Mouse (Mus musculus): ENCODE measurements around the gene Glt8d1.

DNA sequence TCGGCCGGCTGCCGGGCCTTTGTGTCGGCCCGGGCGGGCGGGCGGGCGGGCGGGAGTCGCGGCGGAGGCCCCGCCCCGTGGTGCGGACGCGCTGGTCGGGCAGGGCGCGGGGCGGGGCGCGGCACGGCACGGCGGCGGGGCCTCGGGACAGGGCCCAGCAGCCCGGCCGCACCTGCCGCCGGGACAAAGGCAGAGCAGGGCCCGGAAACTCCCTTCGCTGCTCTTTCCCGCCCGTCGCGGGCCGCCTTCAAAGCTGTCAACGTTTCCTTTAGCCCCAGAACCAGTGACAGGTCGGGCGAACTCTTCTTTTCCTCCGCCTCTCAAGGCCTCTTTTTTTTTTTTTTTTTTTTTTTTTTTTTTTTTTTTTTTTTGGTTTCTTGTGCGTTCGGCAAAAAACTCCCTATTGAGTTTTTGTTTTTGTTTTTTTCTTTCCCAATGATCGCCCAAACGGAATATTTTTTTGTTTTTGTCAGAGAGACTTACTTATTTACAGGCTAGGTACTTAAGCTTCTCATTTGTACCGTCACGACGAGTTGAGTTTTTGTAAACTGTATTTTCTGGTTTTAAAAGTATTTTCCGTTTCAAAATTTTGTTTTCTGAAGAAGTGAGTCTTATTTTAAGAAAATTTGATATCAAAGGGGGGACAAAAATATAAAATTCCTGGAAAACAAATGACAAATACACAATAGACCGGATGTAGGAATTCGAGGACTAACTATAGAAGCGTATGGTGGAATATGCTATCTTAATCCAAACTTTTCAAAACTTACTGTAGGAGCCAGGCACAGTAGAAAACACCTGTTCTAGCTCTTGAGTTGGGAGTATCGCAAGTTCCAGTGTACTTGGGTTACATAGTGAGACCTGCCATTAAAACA lies 18.4 kb downstream of the Glt8d1 start:
- TF ChIP-seq CTCF (IDR thresholded peaks at IDR 0.05; ENCODE audit: low read depth, low read length): no peak
- TF ChIP-seq POLR2A (IDR thresholded peaks at IDR 0.05; ENCODE audit: insufficient read depth, low read length): no peak
